Mouse (Mus musculus): ENCODE results near the gene Vmn2r96.
"Not testable (repeated sequence)": the region's sequence is repeated elsewhere in the genome, so short reads cannot be mapped to it uniquely, and the experiment has no call there.

GRCm38 (mm10) chr17:18558212-18559158 lies 14.5 kb upstream of the Vmn2r96 start:
- not testable (repeated sequence) for TF ChIP-seq CTCF (IDR thresholded peaks at IDR 0.05); POLR2A (IDR thresholded peaks at IDR 0.05; ENCODE audit: insufficient read depth, low read depth, low read length); EP300 (IDR thresholded peaks at IDR 0.05; ENCODE audit: insufficient read depth, low read depth, low read length)

Measured in heart, adult 2 months (tissue).